Mouse (Mus musculus): Measurements from ENCODE around the gene Psmd6.

The Psmd6 gene

DNA sequence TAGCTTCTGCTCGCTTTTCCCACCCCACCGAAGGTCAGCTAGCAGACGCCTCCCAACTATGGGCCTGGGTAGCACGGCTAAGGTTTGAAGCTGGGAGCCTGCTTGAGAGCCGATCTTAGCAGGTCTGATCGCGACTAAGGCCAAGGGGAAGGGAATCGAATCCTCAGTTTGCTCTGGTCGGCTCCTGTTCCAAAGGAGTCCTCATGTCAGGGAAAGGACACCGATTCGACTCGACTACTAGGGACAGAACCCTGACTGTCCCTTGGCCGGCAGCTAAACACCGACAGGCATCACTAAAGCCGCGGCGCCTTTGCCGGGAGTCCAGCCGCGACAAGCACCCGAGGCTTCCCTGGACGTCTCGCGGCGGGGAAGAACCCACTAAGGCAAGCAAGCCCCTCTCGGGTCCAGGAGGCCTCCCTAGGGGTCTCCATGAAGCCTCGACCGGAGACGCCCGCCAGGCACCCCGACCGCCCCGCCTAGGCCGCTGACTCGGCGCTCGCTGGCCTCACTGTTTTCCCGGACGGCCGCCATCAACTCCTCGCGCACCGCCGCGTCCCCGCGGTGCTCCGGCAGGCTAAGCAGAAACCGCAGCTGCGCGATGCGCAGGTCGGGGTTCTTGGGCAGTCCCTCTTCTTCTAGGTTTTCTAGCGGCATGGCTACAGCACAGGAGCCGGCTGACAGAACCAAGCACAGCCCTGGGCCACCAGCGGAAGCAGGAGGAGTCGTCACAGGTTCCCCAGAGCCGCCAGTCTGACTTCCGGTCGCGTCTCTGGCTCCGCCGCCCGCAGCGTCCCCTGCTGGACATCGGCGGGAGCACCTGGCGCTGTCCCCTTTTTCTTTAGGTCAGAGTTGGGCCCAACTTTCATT is at the start of gene Psmd6:
TSS of gene Psmd6 (minus strand) at position 755 of the 867 bp plus-strand sequence.
- WGBS = 1% methylated on average over 68 of the region's 68 CpGs

- WGBS = 46% methylated on average over 4 of the region's 4 CpGs
Observed at GRCm38 (mm10) chr14:14110710-14111109, 10.1 kb downstream of the Psmd6 start.

- WGBS = 62% methylated on average over 2 of the region's 2 CpGs
Observed at GRCm38 (mm10) chr14:14104930-14105318, 15.9 kb downstream of the Psmd6 start.

GRCm38 (mm10) chr14:14104213-14104929 is 16.4 kb downstream of the Psmd6 start:
- 49% methylated on average over 13 of the region's 13 CpGs for WGBS

- WGBS = 95% methylated on average over 9 of the region's 9 CpGs
Observed at GRCm38 (mm10) chr14:14101296-14101695, 19.5 kb downstream of the Psmd6 start.

- 87% methylated on average over 8 of the region's 8 CpGs for WGBS
Observed at GRCm38 (mm10) chr14:14100773-14101280, 20.0 kb downstream of the Psmd6 start.

DNA sequence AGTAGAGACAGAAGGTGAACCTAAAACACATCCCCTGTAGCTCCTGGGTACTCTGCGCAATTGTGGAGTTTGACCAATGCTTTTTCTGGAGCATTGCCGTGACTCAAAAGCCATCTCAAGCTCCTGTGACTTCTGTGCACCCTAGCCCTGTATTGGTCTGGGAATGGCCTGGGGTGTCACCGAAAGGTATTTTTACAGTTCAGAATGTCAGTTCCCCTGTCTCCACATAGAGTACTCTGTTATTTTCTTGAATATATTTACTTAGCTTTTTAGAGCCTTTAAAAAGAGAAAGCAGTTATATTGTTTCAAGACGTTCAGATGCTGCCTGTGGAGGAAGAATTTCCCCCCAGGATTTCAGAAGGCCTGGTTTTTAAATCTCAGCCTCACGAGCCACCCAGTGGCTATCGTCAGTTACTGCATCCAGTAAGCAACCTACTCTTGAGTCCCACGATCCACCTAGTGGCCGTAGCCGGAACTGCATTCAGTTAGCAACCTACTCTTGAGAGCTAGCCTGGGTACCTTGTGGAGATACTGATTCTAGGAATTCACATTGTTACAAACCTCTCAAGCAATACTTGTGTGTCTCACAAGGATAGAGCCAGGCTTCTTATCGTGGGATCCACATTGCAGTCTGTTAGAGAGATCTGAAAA is 22.3 kb downstream of the Psmd6 start:
- WGBS = 24% methylated on average over 10 of the region's 10 CpGs

- WGBS = 92% methylated on average over 6 of the region's 6 CpGs
Observed at GRCm38 (mm10) chr14:14090571-14090970, 30.2 kb downstream of the Psmd6 start.

DNA sequence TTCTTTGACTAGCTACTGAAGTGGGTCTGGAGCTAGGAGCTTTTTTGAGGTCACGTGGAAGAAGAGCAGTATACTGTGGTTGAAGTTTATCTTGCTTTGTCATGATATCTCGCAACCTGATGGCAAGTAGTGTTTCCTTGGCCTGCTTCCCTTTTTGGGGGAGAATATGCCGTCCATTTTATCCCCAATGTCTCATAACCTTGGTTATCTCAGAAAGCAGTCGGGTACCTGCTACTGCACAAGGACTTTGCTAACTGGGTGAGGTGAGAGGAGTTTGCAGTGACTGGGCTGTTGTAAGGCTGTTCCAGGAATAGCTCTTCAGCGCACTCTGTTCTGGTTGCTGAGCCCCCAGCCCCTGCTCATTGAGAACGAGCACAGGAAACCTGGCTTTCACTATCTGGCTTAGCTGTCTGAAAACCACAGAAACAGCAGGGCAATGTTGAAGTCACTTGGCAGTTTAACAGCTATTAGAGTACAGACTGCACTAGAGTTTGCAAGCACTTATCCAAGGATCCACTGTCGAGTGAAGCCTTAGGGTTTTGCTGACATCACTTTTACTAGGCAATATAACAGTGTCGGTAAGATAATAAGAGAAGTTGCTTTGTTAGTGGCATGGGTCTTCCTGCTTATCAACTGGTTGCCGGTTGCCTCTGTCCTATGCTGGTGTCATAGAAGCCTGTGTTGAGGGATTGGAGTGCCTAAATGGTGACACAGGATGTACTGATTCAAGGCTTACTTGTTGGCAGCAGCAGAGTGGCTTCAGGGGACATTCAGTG is 32.6 kb downstream of the Psmd6 start:
- 77% methylated on average over 9 of the region's 9 CpGs for WGBS

GRCm38 (mm10) chr14:14087348-14087747 is 33.4 kb downstream of the Psmd6 start:
- 75% methylated on average over 6 of the region's 6 CpGs for WGBS

DNA sequence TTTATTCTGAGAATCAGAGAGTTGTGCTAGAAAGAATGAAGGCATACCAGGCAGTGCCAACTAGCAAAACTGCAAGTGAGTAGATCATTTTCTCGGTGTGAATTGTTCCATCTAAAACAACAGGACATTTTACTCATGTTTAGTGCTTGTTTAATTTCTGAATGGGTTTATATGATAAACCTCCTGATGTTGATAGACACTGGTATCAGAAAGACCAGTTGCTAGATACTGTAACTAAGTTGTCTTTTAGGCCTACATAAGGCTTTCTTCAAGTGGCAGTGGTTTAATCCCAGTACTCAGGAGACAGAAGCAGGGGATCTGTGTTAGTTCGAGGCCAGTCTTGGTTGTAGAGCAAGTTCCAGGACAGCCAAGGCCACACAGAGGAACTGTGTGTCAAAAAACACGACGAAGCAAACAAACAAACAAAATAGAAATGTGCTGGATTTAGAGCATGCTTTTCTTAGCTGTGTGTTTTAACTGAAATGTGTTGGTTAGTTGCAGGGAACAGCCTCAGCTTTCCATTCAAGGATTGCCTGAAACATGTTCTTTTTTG is 34.0 kb downstream of the Psmd6 start:
- WGBS = 56% methylated on average over 4 of the region's 4 CpGs

GRCm38 (mm10) chr14:14083811-14084210 is 37.0 kb downstream of the Psmd6 start:
- 94% methylated on average over 8 of the region's 8 CpGs for WGBS

DNA sequence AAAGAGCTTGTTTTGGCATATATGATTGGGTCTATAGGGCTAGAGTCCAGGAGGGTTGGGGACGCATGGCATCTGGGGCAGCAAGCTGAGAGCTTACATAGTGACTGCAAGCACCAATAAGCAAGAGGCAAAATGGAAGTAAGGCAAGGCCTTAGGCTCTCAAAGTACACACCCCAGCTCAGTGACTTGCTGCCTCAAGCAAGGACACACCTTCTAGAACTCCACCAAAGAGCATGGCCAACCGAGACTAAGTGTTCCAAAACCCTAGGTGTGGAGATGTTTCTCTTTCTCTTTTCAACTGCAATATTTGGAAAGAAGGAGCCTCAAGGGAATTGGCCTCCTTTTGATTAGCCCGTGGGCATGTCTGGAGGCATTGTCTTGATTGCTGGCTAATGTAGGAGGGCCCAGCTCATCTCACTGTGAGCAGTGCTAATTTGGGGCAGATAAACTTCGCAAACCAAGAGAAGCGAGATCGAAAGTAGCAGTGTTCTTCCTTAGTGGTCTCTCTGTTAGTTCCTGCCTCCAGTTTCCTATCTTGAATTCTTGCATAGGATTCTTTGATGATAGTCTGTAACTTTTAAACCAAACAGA is 40.1 kb downstream of the Psmd6 start:
- 88% methylated on average over 6 of the region's 6 CpGs for WGBS

GRCm38 (mm10) chr14:14071456-14071855 is 49.3 kb downstream of the Psmd6 start:
- 66% methylated on average over 4 of the region's 4 CpGs for WGBS

GRCm38 (mm10) chr14:14070541-14071315 is 50.1 kb downstream of the Psmd6 start:
- WGBS = 55% methylated on average over 6 of the region's 6 CpGs

GRCm38 (mm10) chr14:14068553-14068952 is 52.2 kb downstream of the Psmd6 start:
- WGBS = 58% methylated on average over 3 of the region's 3 CpGs

- WGBS = 30% methylated on average over 10 of the region's 10 CpGs
Observed at GRCm38 (mm10) chr14:14067648-14068472, 52.9 kb downstream of the Psmd6 start.

- whole genome bisulfite sequencing = 83% methylated on average over 6 of the region's 6 CpGs
Observed at GRCm38 (mm10) chr14:14066241-14066640, 54.5 kb downstream of the Psmd6 start.

GRCm38 (mm10) chr14:14065142-14065498 is 55.7 kb downstream of the Psmd6 start:
- WGBS = 57% methylated on average over 4 of the region's 4 CpGs
